Mouse (Mus musculus) left cerebral cortex, postnatal 4 days (tissue): ENCODE measurements around the gene Lcmt2. TPM values are rescaled to one million over a fixed set of nuclear protein-coding genes. Genes with fewer than 3 reads are reported as not detected.
"Not testable (repeated sequence)": the region's sequence is repeated elsewhere in the genome, so short reads cannot be mapped to it uniquely, and the experiment has no call there.

Experiments
- DNase-seq: peaks from one replicate; pipeline ENCODE4 v3.0.0-alpha.2; 2022
- intact Hi-C: fragments of 180-260 bp; cut with DNase I; formaldehyde crosslinking; loops from one replicate; pipeline ENCODE4 v1.15.1; 2025
- total RNA-seq, 2 experiments: library from RNA; stranded (reverse); gene quantifications; 2 replicates each; pipeline ENCODE4 v1.2.3; 2021

Gene Lcmt2
- total RNA-seq, 2 experiments from 2014 or later = 9.2 to 9.4 TPM

GRCm38 (mm10) chr2:121126302-121126701, 14.2 kb downstream of the Lcmt2 start:
- intact Hi-C loops, DNase-seq: not testable (repeated sequence)

DNA sequence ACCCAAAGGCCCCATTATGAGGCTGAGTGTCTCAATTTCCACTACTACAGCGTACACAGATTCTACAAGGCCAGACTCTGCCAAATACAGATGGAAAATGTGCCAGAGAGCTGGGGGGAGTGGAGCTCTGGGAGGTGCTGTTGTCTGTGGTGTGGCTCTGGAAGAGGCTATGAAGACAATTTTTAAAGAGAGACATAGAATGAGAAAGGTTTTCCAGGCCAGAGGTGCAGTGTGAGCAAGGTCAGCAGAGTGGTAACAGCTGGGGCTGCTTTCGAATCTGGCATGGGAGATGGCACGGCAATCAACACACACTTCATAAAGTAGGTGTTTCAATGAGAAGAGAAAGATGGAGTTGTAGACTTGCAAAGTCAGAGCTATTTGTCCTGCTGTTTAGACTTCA, 21.2 kb downstream of the Lcmt2 start:
- intact Hi-C loops = no loop called here
- no peak for DNase-seq

DNA sequence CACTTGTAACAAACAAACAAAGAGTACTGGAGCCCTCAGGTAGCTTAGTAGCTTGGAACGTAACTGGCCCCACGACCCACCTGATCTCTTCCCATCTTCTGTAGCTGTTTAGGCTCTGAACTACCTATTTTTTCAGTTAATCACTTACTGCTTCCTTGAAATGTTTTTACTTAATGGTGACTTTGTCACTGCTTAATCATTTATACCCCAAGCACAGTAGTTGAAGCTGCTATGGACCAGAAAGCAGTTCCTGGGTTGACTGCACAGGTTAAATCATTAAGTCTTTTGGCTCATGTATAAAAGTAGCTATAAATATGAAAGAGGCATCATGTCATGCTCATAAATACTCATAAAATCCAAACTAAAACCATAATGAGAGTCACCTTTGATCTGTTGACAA, 25.0 kb downstream of the Lcmt2 start:
- intact Hi-C loops = no loop called here
- no peak for DNase-seq

- intact Hi-C loops = no loop called here
- DNase-seq = no peak
Observed at GRCm38 (mm10) chr2:121109695-121110094, 30.8 kb downstream of the Lcmt2 start, which contains the start of gene Tgm7. Gene Tgm7 (minus strand): TSS chr2:121109795.

DNA sequence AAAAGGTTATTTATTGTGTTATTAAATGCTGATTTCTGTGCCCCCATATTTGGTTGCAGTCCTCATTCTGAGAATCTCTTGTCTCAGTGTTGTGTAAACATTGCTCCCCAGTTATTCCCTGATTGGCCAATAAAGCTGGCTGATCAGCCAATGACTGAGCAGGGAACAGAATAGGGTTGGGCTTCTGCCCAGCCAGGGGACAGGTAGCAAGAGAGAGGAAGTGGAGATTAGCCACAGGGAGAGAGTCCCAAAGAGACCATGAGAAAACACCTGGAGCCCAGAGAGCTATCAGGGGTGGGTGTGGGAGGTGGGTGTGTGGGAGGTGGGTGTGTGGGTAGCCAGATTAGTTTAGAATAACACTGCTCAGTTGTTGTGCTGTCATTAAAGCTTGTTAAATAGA, 34.5 kb downstream of the Lcmt2 start:
- no peak for DNase-seq
- intact Hi-C loops = no loop called here

- intact Hi-C loops = loop anchor here (5.0 kb wide), 1 partner anchor 60 kb away; no protein-coding TSS in a partner anchor
- peak; percentile 71 for DNase-seq
Observed at GRCm38 (mm10) chr2:121102051-121102450, 38.4 kb downstream of the Lcmt2 start.

GRCm38 (mm10) chr2:121089751-121090150, 50.7 kb downstream of the Lcmt2 start:
- no peak for DNase-seq
- intact Hi-C loops = no loop called here

- no peak for DNase-seq
- intact Hi-C loops = no loop called here
Observed at GRCm38 (mm10) chr2:121088507-121088906, 51.9 kb downstream of the Lcmt2 start.

- DNase-seq = peak; percentile 14
- intact Hi-C loops = no loop called here
Observed at GRCm38 (mm10) chr2:121085480-121086185, 54.8 kb downstream of the Lcmt2 start, which contains the start of gene Tgm5. Gene Tgm5 (minus strand): TSS chr2:121085841.

GRCm38 (mm10) chr2:121082626-121083025, 57.8 kb downstream of the Lcmt2 start:
- intact Hi-C loops = no loop called here
- no peak for DNase-seq

Other genes starting within 250 kb of the Lcmt2 start
- 10 to 100 TPM; 47.6 to 51.2 TPM for gene Ubr1, start 169.9 kb downstream of the Lcmt2 start, total RNA-seq
- 10 to 100 TPM; 17.9 to 19.0 TPM for gene Tmem62, start 163.6 kb downstream of the Lcmt2 start, total RNA-seq
- 10 to 100 TPM; 55.8 to 59.1 TPM for gene Ccndbp1, start 132.2 kb downstream of the Lcmt2 start, total RNA-seq
- not detected for gene Epb42, start 103.6 kb downstream of the Lcmt2 start, total RNA-seq
- under 1 TPM; 0.14 to 0.20 TPM for gene Tgm5, start 54.8 kb downstream of the Lcmt2 start, total RNA-seq
- gene Tgm7, start 30.9 kb downstream of the Lcmt2 start, total RNA-seq = not detected
- 10 to 100 TPM; 16.1 to 16.8 TPM for gene Adal, start 225 bp downstream of the Lcmt2 start, total RNA-seq
- gene Tubgcp4, start 30.0 kb upstream of the Lcmt2 start, total RNA-seq = 10 to 100 TPM; 32.3 to 34.5 TPM
- gene Zscan29, start 30.5 kb upstream of the Lcmt2 start, total RNA-seq = 1 to 10 TPM; 7.3 to 7.9 TPM
- gene Trp53bp1, start 130.8 kb upstream of the Lcmt2 start, total RNA-seq = 100 to 1,000 TPM; 238 to 265 TPM
- gene Map1a, start 148.9 kb upstream of the Lcmt2 start, total RNA-seq = 100 to 1,000 TPM; 161 to 189 TPM
- 10 to 100 TPM; 24.7 to 30.8 TPM for gene Ppip5k1, start 214.7 kb upstream of the Lcmt2 start, total RNA-seq
- gene Ckmt1, start 217.1 kb upstream of the Lcmt2 start, total RNA-seq = 100 to 1,000 TPM; 119 to 134 TPM
- gene Strc, start 246.5 kb upstream of the Lcmt2 start, total RNA-seq = not detected